Mouse (Mus musculus) midbrain, embryonic 13.5 days (tissue): Measurements from ENCODE around the gene Cap2. TPM values are rescaled to one million over a fixed set of nuclear protein-coding genes. Genes with fewer than 3 reads are reported as not detected.

Experiments
- ATAC-seq: fragments of 200-750 bp; cut with Nextera tagmentation; 2 replicates; pipeline ENCODE4 v1.8.0; 2017; ENCODE audit warnings: mild to moderate bottlenecking, moderate TSS enrichment, moderate library complexity
- H3K27ac ChIP-seq: fragments of 300-500 bp; sonication (generic); 2 replicates; pipeline ENCODE4 v1.5.1; 2015; ENCODE audit warnings: inconsistent platforms, mild to moderate bottlenecking, moderate library complexity
- H3K27me3 ChIP-seq: fragments of 300-500 bp; sonication (generic); 2 replicates; pipeline ENCODE4 v1.6.1; 2015; ENCODE audit warnings: mild to moderate bottlenecking, inconsistent platforms
- H3K36me3 ChIP-seq: fragments of 300-500 bp; sonication (generic); 2 replicates; pipeline ENCODE4 v1.6.1; 2015; ENCODE audit warnings: mild to moderate bottlenecking, inconsistent platforms
- H3K4me1 ChIP-seq: fragments of 300-500 bp; sonication (generic); replicated peaks from 2 replicates; pipeline ENCODE4 v1.6.1; 2015; ENCODE audit warnings: inconsistent platforms
- H3K4me2 ChIP-seq: fragments of 300-500 bp; sonication (generic); replicated peaks from 2 replicates; pipeline ENCODE4 v1.6.1; 2015; ENCODE audit warnings: moderate library complexity, mild to moderate bottlenecking, inconsistent platforms
- H3K4me3 ChIP-seq: fragments of 300-500 bp; sonication (generic); replicated peaks from 2 replicates; pipeline ENCODE4 v1.5.1; 2015; ENCODE audit warnings: mild to moderate bottlenecking, inconsistent platforms
- H3K9ac ChIP-seq: fragments of 300-500 bp; sonication (generic); replicated peaks from 2 replicates; pipeline ENCODE4 v1.6.1; 2015; ENCODE audit warnings: mild to moderate bottlenecking, inconsistent platforms
- H3K9me3 ChIP-seq: fragments of 300-500 bp; sonication (generic); 2 replicates; pipeline ENCODE4 v1.6.1; 2016; ENCODE audit warnings: mild to moderate bottlenecking, inconsistent platforms
- WGBS: fragments of 180-500 bp; shearing (Covaris S2); methylation state at CpG from one replicate; pipeline ENCODE4 v1.1.7; 2015; 5-methylcytosine and 5-hydroxymethylcytosine counted together
- polyA plus RNA-seq: library from polyadenylated mRNA; unstranded; fragments of >200 nt; fragmentation: Nextera tagmentation; extraction: Ambion mirVana; gene quantifications from 2 replicates; pipeline ENCODE4 v1.2.1, GENCODE M21; 2015

Cap2 gene
- polyA plus RNA-seq, 1 experiment from 2014 or later, result 8.9 TPM

DNA sequence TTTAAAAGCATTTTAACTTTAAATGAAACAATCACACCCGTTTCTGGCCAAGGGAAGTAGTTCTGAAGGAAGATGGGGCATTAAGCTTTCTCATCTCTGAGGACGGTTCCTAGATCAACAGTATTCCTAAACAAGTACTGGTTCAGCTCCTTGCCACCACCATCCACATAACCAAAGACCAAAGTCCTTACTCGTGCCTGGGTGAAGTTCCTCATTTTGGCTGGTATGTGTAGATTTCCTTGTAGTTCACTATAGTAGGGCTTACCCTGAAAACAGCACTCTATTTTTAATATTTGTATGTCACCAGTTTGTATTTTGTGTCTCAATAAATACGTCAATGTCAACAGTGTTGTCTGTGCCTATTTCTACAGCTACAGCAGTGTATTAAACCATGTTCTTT lies 176.1 kb downstream of the Cap2 start:
- no peaks in the 10 kb centered on the region for H3K4me1 ChIP-seq
- WGBS, result 87% methylated on average over 4 of the region's 4 CpGs
- no peak for ATAC-seq

DNA sequence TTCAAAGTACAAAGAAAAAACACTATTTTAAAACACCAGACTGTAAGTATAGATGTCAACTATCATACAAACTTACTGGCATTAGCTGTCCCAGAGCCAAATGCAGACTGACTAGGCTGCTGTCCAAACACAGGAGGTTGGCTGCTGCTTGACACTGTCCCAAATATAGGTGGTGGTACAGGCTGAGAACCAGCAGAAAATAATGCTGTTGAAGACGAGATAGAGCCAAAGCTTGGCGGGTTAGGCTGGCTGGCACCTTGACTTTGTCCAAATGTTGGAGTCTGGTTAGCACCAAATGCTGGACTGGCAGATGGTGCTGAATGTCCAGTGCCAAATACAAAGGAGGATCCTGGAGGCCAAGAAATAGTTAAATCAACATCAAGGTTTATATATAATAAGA lies 181.3 kb downstream of the Cap2 start:
- Histone ChIP-seq H3K36me3 (peaks cover 54% of the 10 kb centered on the region), H3K9ac (no peak overlapping the region), H3K27ac (no peak overlapping the region), H3K4me2 (no peak overlapping the region), H3K4me3 (no peak overlapping the region), H3K27me3 (no peaks in the 10 kb centered on the region), H3K4me1 (no peaks in the 10 kb centered on the region), H3K9me3 (no peaks in the 10 kb centered on the region)
- ATAC-seq, result no peak
- WGBS, result 84% methylated on average over 2 of the region's 2 CpGs

More for the DNA sequence above, 176.1 kb downstream of the Cap2 start:
- H3K9ac ChIP-seq, result no peak overlapping the region
- no peaks in the 10 kb centered on the region for H3K9me3 ChIP-seq
- no peaks in the 10 kb centered on the region for H3K27me3 ChIP-seq
- H3K4me2 ChIP-seq, result no peak overlapping the region
- H3K27ac ChIP-seq, result no peak overlapping the region
- peaks cover 45% of the 10 kb centered on the region for H3K36me3 ChIP-seq
- H3K4me3 ChIP-seq, result no peak overlapping the region

DNA sequence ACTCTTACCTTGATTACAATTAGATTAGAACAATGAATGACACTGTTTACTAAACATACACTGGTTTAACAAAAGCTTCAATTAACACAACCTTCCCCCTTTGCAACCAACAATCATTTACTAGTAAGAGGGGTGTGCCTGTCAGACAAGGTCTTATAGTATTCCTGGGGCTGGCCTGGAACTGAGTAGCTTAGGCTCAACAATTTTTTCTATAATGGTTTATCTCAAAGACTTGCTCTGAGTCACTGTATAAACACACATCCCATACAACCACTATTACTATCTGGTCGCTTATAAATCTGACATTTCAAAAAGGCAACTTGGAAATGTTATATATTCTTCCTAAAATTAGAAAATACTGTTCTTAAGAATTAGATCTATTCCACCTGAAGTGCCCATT lies 181.7 kb downstream of the Cap2 start:
- Histone ChIP-seq H3K4me1 (no peaks in the 10 kb centered on the region), H3K9ac (no peak overlapping the region), H3K27ac (no peak overlapping the region), H3K27me3 (no peaks in the 10 kb centered on the region), H3K9me3 (no peaks in the 10 kb centered on the region), H3K4me2 (no peak overlapping the region), H3K4me3 (no peak overlapping the region), H3K36me3 (peaks cover 53% of the 10 kb centered on the region)
- no peak for ATAC-seq
- 100% methylated on average over 1 of the region's 1 CpGs for WGBS

DNA sequence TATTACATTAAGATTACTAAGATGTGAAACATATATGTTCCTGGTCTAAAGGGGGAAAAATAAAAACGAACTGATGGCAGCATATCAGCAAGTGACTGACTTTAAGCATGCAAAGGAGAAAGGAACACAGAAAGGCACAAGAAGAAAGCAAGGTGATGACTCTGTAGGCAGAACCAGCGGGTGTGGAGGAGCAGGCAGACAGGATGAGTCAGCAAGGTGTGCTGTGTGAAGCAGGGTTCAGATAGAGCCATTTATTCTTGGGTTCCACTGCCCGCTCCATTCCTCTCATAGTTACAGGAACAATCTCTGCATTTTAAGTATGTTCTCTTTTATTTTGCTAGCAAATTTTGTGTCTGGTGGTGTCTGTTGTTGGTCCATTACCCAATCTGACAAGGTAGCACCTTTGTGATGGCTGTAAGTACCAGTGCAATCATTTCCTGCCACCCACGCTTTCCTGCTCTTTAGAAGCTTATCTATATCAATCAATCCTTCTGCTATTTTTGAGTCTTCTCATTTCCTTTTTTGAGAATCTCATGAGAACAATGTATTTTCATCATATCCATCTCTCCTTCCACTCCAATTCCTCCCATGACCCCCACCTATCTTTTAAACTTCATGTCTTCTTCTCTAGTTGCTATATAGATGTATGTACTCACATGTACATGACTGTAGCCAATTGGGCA lies 189.1 kb downstream of the Cap2 start:
- H3K4me2 ChIP-seq, result no peak overlapping the region
- no peak overlapping the region for H3K27ac ChIP-seq
- H3K9me3 ChIP-seq, result no peaks in the 10 kb centered on the region
- no peak for ATAC-seq
- no peak overlapping the region for H3K9ac ChIP-seq
- peaks cover 40% of the 10 kb centered on the region for H3K36me3 ChIP-seq
- no peak overlapping the region for H3K4me3 ChIP-seq
- peaks cover 8% of the 10 kb centered on the region for H3K4me1 ChIP-seq
- H3K27me3 ChIP-seq, result no peaks in the 10 kb centered on the region
- WGBS, result 91% methylated on average over 4 of the region's 4 CpGs

DNA sequence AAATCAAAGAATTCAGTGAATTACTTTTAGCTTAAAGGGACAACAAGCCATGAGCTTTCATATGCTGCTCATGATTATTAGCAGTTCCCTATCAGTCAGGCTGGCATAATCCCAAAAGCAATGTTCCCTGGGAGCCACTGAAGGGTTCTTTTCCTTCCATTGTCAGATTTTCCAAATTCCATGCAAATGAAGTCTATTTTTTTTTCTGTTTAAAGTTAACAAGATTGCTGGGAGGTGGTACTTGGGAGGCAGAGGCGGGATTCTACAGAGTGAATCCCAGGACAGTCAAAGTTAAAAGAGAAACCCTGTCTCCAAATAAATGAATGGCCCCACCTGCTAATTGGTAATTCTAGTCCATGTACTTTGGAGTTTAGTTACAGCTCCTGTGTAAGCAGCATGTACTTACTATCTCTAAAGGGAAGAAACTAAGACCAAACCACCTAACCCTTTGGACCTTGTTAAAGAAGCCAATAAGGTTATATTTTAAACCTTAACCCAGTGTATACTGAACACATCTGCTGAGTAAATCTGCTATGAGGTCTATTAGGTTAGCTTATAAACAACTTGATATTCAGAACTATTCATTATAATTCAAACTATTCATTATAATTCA lies 193.8 kb downstream of the Cap2 start:
- Histone ChIP-seq H3K4me2 (no peak overlapping the region), H3K9ac (no peak overlapping the region), H3K4me3 (no peak overlapping the region), H3K27ac (no peak overlapping the region), H3K36me3 (peaks cover 24% of the 10 kb centered on the region), H3K4me1 (peaks cover 8% of the 10 kb centered on the region), H3K9me3 (no peaks in the 10 kb centered on the region), H3K27me3 (no peaks in the 10 kb centered on the region)
- WGBS, result 60% methylated on average over 1 of the region's 1 CpGs
- ATAC-seq, result no peak

DNA sequence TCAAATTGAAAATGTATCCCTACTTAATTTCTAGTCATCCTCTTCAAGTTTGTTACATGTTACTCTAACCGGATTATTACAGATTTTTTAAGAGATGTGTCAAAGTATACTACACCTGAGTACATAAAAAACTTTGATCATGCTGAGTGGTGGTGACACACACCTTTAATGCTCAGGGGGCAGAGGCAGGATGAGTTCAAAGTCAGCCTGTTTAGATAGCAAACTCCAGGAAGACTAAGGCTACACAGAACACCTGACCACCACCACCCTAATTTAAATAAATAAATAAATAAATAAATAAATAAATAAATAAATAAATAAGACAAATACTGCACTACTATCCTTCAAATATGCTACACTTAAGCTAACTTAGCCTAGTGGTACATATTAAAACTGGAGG lies 194.3 kb downstream of the Cap2 start:
- H3K27ac ChIP-seq, result no peak overlapping the region
- no peak overlapping the region for H3K4me3 ChIP-seq
- no peak overlapping the region for H3K9ac ChIP-seq
- H3K36me3 ChIP-seq, result peaks cover 20% of the 10 kb centered on the region
- ATAC-seq, result no peak
- no peaks in the 10 kb centered on the region for H3K9me3 ChIP-seq
- WGBS, result 92% methylated on average over 1 of the region's 1 CpGs
- H3K4me1 ChIP-seq, result peaks cover 8% of the 10 kb centered on the region
- no peak overlapping the region for H3K4me2 ChIP-seq
- H3K27me3 ChIP-seq, result no peaks in the 10 kb centered on the region

DNA sequence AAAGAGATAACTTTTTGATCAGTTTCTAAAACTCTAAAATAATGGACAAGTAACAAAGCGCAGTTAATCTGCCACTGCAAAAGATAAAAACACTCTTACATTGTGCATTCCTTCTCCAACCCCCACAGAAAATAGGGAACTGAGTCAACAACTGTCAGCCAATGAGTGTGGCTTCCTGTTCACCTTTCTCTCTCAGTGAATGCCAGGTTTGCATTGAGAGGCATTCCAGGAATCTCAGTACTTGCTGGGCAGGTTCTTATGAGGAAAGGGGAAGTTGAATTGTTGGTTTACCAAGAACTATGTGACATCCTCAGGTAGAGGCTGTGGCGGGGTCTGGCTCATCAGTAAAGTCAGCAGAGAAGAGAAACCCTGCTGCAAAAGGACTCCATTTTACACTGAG lies 195.1 kb downstream of the Cap2 start:
- H3K9me3 ChIP-seq, result no peaks in the 10 kb centered on the region
- H3K4me3 ChIP-seq, result no peak overlapping the region
- ATAC-seq, result no peak
- H3K36me3 ChIP-seq, result peaks cover 20% of the 10 kb centered on the region
- no peaks in the 10 kb centered on the region for H3K27me3 ChIP-seq
- no peak overlapping the region for H3K4me2 ChIP-seq
- WGBS, result 98% methylated on average over 2 of the region's 2 CpGs
- peaks cover 8% of the 10 kb centered on the region for H3K4me1 ChIP-seq
- H3K9ac ChIP-seq, result no peak overlapping the region
- no peak overlapping the region for H3K27ac ChIP-seq

DNA sequence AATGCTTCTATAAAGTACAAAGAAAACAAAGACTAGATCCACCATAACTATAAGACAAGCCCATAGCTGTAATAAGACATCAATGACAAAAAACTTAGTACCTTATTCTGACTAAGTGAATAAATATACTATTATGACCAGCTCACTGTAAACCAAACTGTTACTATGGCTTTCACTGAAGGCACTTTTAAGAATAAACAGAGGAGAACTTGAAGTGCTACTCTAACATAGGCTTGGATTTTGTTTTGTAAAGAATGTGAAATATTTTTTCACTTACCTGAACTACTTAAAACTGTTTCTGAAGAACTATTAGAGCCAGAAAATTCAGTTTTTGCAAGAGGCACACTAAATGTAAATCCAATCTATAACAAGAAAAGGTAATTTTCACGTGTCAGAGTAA lies 197.7 kb downstream of the Cap2 start:
- ATAC-seq, result no peak
- Histone ChIP-seq H3K27ac (no peak overlapping the region), H3K9me3 (no peaks in the 10 kb centered on the region), H3K4me2 (no peak overlapping the region), H3K4me3 (no peak overlapping the region), H3K27me3 (no peaks in the 10 kb centered on the region), H3K36me3 (peaks cover 17% of the 10 kb centered on the region), H3K4me1 (peaks cover 8% of the 10 kb centered on the region), H3K9ac (no peak overlapping the region)
- WGBS, result 97% methylated on average over 1 of the region's 1 CpGs

Other genes starting within 250 kb of the Cap2 start
- gene Stmnd1, start 228.1 kb upstream of the Cap2 start, polyA plus RNA-seq, result not detected in 2 replicates
- gene Rbm24, start 83.4 kb upstream of the Cap2 start, polyA plus RNA-seq, result 3.4 and 3.6 TPM in 2 replicates
- gene Fam8a1, start 167.7 kb downstream of the Cap2 start, polyA plus RNA-seq, result 18.8 and 22.7 TPM in 2 replicates
- 21.9 and 22.4 TPM in 2 replicates for gene Nup153, start 226.1 kb downstream of the Cap2 start, polyA plus RNA-seq